Mouse (Mus musculus) embryo, embryonic 10.5 days (tissue): ENCODE results near the gene Lrpprc.
A peak's percentile ranks its signal among the peaks of the same experiment; 100 is the strongest.
"Not testable (repeated sequence)": the region's sequence is repeated elsewhere in the genome, so short reads cannot be mapped to it uniquely, and the experiment has no call there.

Experiments used
- DNase-seq: peaks from one replicate; pipeline ENCODE4 v3.0.0-alpha.2; 2015; ENCODE audit warnings: low spot score

Lrpprc gene

GRCm38 (mm10) chr17:84790447-84791098, at the start of gene Lrpprc:
Lrpprc (minus strand) TSS chr17:84790789.
- peak; percentile 95 for DNase-seq

DNA sequence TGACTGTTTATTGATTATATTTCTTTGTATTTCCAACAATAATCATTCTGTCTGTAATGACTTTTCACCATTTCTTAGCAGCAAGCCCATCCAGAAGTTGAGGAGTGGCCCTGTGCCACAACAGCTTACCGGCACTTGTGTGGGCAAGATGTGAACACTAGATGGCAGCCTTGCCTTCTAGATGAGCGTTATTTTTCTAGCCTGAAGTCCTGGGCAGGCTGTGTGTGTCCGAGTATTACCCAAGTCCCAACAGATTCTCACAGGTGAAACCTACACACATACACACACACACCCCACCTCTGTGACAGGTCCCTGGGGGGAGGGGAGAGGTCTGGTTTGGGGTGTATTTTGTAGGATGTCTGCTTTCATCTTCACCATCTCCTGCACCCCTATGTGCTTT, 47.2 kb upstream of the Lrpprc start:
- peak; percentile 87 for DNase-seq

DNA sequence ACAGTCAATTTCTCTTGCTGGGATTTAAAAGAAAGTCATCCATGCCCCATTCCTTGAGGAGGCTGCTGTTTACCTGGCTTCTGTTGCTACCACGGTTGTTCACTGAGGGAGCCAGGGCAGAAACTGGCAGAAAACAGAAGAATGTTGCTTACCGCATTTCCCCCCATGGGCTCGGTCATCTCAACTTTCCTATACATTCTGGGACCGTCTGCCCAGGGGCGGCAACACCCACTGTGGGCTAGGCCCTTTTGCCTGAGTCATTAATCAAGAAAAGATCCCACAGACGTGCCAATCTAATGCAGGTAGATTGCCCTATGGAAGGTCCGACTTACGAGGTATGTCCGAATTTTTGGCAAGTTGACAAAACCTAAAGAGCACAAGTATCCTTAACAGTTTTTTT, 44.7 kb upstream of the Lrpprc start:
- DNase-seq = no peak

GRCm38 (mm10) chr17:84832346-84832745, 41.8 kb upstream of the Lrpprc start:
- no peak for DNase-seq

GRCm38 (mm10) chr17:84828301-84828700, 37.7 kb upstream of the Lrpprc start:
- no peak for DNase-seq

DNA sequence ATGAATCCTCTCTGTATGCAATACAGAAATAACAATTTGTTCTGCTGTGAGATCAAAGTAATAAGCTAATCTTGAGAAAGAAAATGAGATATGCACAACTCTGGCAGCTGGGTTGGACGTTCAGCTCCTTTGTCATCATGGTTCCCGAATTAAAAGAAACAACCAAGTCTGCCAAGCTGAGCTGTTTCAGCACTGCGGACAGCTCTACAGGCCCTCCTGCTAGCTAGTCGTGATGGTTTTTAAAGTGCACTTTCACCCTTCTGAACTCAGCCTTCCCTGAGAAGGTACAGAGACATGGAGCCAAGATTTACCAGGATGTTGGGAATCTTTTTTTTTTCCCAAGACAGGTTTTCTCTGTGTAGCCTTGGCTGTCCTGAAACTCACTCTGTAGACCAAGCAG, 30.0 kb upstream of the Lrpprc start:
- peak; percentile 77 for DNase-seq

- no peak for DNase-seq
Measured at GRCm38 (mm10) chr17:84818390-84818789, 27.8 kb upstream of the Lrpprc start.

DNA sequence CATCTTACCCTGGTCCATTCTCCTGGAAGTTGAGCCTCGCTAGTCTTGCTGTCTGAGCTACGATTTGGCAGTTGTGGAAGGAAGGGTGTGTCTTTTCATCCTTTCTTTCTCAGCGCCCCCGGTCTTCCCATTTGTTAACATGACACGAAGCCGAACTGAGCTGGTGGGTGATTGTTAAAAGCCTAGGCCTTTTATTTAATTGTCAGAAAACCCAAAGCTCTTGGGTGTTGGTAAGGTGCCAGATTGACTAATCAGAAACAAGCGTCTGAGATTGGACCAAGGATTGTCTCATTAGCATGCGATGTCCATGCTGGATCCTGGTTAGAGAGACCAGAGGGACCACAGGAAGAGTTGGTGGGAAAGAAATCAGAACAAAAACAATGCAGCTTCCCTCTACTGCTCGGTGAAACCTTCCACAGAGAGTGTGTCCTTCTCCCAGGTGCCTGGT, 25.4 kb upstream of the Lrpprc start:
- no peak for DNase-seq

DNA sequence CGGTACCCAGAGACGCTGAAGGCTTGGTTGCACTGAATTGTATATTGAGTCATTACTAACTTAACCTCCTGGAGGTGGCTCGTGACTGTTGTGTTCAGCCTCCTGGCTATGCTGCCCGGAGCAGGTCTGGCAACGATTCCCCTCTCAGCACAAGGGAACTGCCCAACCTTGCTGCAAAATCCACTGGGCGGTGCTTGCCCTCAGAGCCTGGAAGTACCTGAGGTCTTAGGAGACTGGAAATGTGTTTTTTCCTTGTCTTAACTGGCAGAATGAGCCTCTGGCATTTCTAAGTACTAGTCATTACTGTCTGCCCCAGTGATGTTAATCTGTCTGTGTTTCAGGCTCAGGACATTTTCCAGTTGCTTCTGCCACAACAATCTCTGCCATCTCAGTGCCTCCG, 24.3 kb upstream of the Lrpprc start:
- no peak for DNase-seq

- not testable (repeated sequence) for DNase-seq
Measured at GRCm38 (mm10) chr17:84814192-84814591, 23.6 kb upstream of the Lrpprc start.

- DNase-seq = no peak
Measured at GRCm38 (mm10) chr17:84792006-84792405, 1.4 kb upstream of the Lrpprc start.

- peak; percentile 40 for DNase-seq
Measured at GRCm38 (mm10) chr17:84791156-84791555, 567 bp upstream of the Lrpprc start.

DNA sequence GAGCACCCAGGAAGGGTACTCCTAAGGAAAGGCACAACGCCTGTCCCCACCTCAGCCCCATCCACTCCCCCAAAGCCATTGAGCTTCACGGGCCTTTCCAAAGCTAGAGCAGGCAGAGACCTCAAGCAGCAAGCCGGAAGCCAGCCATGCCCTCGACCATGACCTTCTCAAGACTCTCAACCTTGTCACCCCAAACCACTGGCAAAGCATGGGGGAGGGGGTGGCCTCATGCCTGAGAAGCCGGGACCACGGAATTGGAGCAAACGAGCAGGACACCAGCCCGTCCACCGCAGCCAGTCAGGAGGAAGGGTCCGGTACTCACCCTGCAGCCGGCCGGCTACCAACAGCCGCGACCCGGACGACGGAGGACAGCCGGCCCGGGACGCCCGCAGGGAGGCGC, 546 bp downstream of the Lrpprc start:
- peak; percentile 13 for DNase-seq

GRCm38 (mm10) chr17:84788376-84789125, 2.0 kb downstream of the Lrpprc start:
- no peak for DNase-seq

- DNase-seq = no peak
Measured at GRCm38 (mm10) chr17:84787477-84787876, 3.1 kb downstream of the Lrpprc start.

- no peak for DNase-seq
Measured at GRCm38 (mm10) chr17:84786911-84787310, 3.7 kb downstream of the Lrpprc start.

GRCm38 (mm10) chr17:84785176-84785575, 5.4 kb downstream of the Lrpprc start:
- no peak for DNase-seq

- no peak for DNase-seq
Measured at GRCm38 (mm10) chr17:84783491-84783890, 7.1 kb downstream of the Lrpprc start.

GRCm38 (mm10) chr17:84780321-84780720, 10.3 kb downstream of the Lrpprc start:
- DNase-seq = no peak

- no peak for DNase-seq
Measured at GRCm38 (mm10) chr17:84778477-84778978, 12.1 kb downstream of the Lrpprc start.

GRCm38 (mm10) chr17:84776362-84777000, 14.1 kb downstream of the Lrpprc start:
- no peak for DNase-seq

DNA sequence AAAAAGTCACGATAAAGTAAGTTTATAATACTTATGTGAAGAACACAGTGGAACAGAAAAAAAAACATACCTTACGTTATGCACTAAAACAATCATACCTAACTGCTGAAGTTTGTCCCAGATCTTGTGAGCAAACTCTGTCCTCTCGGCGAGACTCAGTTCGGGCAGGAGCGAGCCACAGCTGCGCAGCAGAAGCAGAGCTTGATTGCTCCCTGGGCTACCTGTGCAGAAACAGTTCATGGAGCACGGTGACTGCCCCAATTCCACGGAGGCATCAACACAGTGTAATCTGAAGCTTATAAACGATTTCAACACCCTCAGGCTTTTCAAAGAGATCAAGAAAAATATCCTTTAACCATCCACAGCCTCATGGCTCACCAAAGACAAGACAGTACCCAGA, 15.3 kb downstream of the Lrpprc start:
- DNase-seq = no peak

DNA sequence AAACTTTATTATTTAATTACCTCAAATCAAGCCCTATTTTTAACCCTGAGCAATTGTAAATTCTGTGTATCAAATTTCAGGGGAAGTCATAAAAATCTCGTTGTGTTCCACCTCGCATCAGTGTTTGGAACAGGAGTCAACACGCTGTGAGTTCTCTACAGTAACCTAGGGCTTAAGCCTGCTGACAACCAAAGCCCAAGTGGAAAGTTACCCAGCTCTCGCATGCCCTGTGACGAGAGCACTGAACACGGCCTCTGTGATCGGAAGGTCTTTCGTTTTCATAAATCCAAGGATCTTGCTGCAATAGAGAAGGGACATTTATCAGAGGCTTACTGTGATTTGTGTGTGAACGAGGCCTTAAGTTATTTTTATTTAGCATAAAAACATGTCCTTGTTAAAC, 18.7 kb downstream of the Lrpprc start:
- DNase-seq = no peak
